Mouse (Mus musculus) midbrain, embryonic 13.5 days (tissue): Measurements from ENCODE around the gene Commd1. TPM values are rescaled to one million over a fixed set of nuclear protein-coding genes. Genes with fewer than 3 reads are reported as not detected.

Experiments used
- ATAC-seq: fragments of 200-750 bp; cut with Nextera tagmentation; 2 replicates; pipeline ENCODE4 v1.8.0; 2017; ENCODE audit warnings: mild to moderate bottlenecking, moderate TSS enrichment, moderate library complexity
- H3K27ac ChIP-seq: fragments of 300-500 bp; sonication (generic); 2 replicates; pipeline ENCODE4 v1.5.1; 2015; ENCODE audit warnings: inconsistent platforms, mild to moderate bottlenecking, moderate library complexity
- H3K27me3 ChIP-seq: fragments of 300-500 bp; sonication (generic); 2 replicates; pipeline ENCODE4 v1.6.1; 2015; ENCODE audit warnings: mild to moderate bottlenecking, inconsistent platforms
- H3K36me3 ChIP-seq: fragments of 300-500 bp; sonication (generic); 2 replicates; pipeline ENCODE4 v1.6.1; 2015; ENCODE audit warnings: mild to moderate bottlenecking, inconsistent platforms
- H3K4me1 ChIP-seq: fragments of 300-500 bp; sonication (generic); replicated peaks from 2 replicates; pipeline ENCODE4 v1.6.1; 2015; ENCODE audit warnings: inconsistent platforms
- H3K4me2 ChIP-seq: fragments of 300-500 bp; sonication (generic); replicated peaks from 2 replicates; pipeline ENCODE4 v1.6.1; 2015; ENCODE audit warnings: moderate library complexity, mild to moderate bottlenecking, inconsistent platforms
- H3K4me3 ChIP-seq: fragments of 300-500 bp; sonication (generic); replicated peaks from 2 replicates; pipeline ENCODE4 v1.5.1; 2015; ENCODE audit warnings: mild to moderate bottlenecking, inconsistent platforms
- H3K9ac ChIP-seq: fragments of 300-500 bp; sonication (generic); replicated peaks from 2 replicates; pipeline ENCODE4 v1.6.1; 2015; ENCODE audit warnings: mild to moderate bottlenecking, inconsistent platforms
- H3K9me3 ChIP-seq: fragments of 300-500 bp; sonication (generic); 2 replicates; pipeline ENCODE4 v1.6.1; 2016; ENCODE audit warnings: mild to moderate bottlenecking, inconsistent platforms
- WGBS: fragments of 180-500 bp; shearing (Covaris S2); methylation state at CpG from one replicate; pipeline ENCODE4 v1.1.7; 2015; 5-methylcytosine and 5-hydroxymethylcytosine counted together
- polyA plus RNA-seq: library from polyadenylated mRNA; unstranded; fragments of >200 nt; fragmentation: Nextera tagmentation; extraction: Ambion mirVana; gene quantifications from 2 replicates; pipeline ENCODE4 v1.2.1, GENCODE M21; 2015

Gene Commd1
- polyA plus RNA-seq: 307 and 311 TPM in 2 replicates

- Histone ChIP-seq H3K36me3 (peaks cover 13% of the 10 kb centered on the region), H3K4me3 (peak within 1 kb of the TSS; percentile 61), H3K4me2 (peak within 1 kb of the TSS; percentile 78), H3K9me3 (no peaks in the 10 kb centered on the region), H3K9ac (peak within 1 kb of the TSS; percentile 78), H3K27me3 (0 out of 2 replicates have a peak, but pooled peaks cover 2% of the 10 kb centered on the region), H3K4me1 (peaks cover 39% of the 10 kb centered on the region), H3K27ac (peak within 1 kb of the TSS; percentile 94)
- ATAC-seq: peak; percentile 96
- WGBS: 2% methylated on average over 42 of the region's 42 CpGs
Measured at GRCm38 (mm10) chr11:22981984-22982757, at the start of gene Commd1, which contains the start of gene Gm28048. Commd1 (minus strand) TSS chr11:22982382. Gm28048 (minus strand) TSS chr11:22982090.

- H3K9ac ChIP-seq: no peak overlapping the region
- no peaks in the 10 kb centered on the region for H3K9me3 ChIP-seq
- H3K4me3 ChIP-seq: no peak overlapping the region
- H3K27me3 ChIP-seq: no peaks in the 10 kb centered on the region
- H3K27ac ChIP-seq: no peak overlapping the region
- ATAC-seq: no peak
- 86% methylated on average over 6 of the region's 6 CpGs for WGBS
- H3K36me3 ChIP-seq: no peaks in the 10 kb centered on the region
- no peaks in the 10 kb centered on the region for H3K4me1 ChIP-seq
- H3K4me2 ChIP-seq: no peak overlapping the region
Measured at GRCm38 (mm10) chr11:23029399-23029798, 47.2 kb upstream of the Commd1 start.

GRCm38 (mm10) chr11:23028957-23029356 is 46.8 kb upstream of the Commd1 start:
- Histone ChIP-seq H3K9ac (no peak overlapping the region), H3K4me1 (no peaks in the 10 kb centered on the region), H3K27me3 (no peaks in the 10 kb centered on the region), H3K27ac (no peak overlapping the region), H3K9me3 (no peaks in the 10 kb centered on the region), H3K4me3 (no peak overlapping the region), H3K4me2 (no peak overlapping the region), H3K36me3 (no peaks in the 10 kb centered on the region)
- 73% methylated on average over 3 of the region's 3 CpGs for WGBS
- no peak for ATAC-seq

- 54% methylated on average over 3 of the region's 3 CpGs for WGBS
- H3K27ac ChIP-seq: no peak overlapping the region
- ATAC-seq: no peak
- H3K9ac ChIP-seq: no peak overlapping the region
- no peaks in the 10 kb centered on the region for H3K36me3 ChIP-seq
- no peaks in the 10 kb centered on the region for H3K4me1 ChIP-seq
- H3K4me2 ChIP-seq: no peak overlapping the region
- H3K9me3 ChIP-seq: no peaks in the 10 kb centered on the region
- no peak overlapping the region for H3K4me3 ChIP-seq
- H3K27me3 ChIP-seq: no peaks in the 10 kb centered on the region
Measured at GRCm38 (mm10) chr11:23024169-23024568, 42.0 kb upstream of the Commd1 start.

GRCm38 (mm10) chr11:23023155-23023554 is 41.0 kb upstream of the Commd1 start:
- Histone ChIP-seq H3K4me2 (no peak overlapping the region), H3K9me3 (0 out of 2 replicates have a peak, but pooled peaks cover 3% of the 10 kb centered on the region), H3K9ac (no peak overlapping the region), H3K27me3 (no peaks in the 10 kb centered on the region), H3K27ac (no peak overlapping the region), H3K4me1 (no peaks in the 10 kb centered on the region), H3K4me3 (no peak overlapping the region), H3K36me3 (no peaks in the 10 kb centered on the region)
- WGBS: 90% methylated on average over 2 of the region's 2 CpGs
- no peak for ATAC-seq

GRCm38 (mm10) chr11:23020841-23021240 is 38.7 kb upstream of the Commd1 start:
- no peak overlapping the region for H3K9ac ChIP-seq
- 93% methylated on average over 14 of the region's 14 CpGs for WGBS
- H3K27me3 ChIP-seq: no peaks in the 10 kb centered on the region
- H3K27ac ChIP-seq: no peak overlapping the region
- H3K9me3 ChIP-seq: 0 out of 2 replicates have a peak, but pooled peaks cover 3% of the 10 kb centered on the region
- no peak for ATAC-seq
- no peak overlapping the region for H3K4me3 ChIP-seq
- H3K36me3 ChIP-seq: no peaks in the 10 kb centered on the region
- no peaks in the 10 kb centered on the region for H3K4me1 ChIP-seq
- no peak overlapping the region for H3K4me2 ChIP-seq

- H3K9me3 ChIP-seq: 0 out of 2 replicates have a peak, but pooled peaks cover 3% of the 10 kb centered on the region
- WGBS: 70% methylated on average over 24 of the region's 24 CpGs
- no peak for ATAC-seq
- no peaks in the 10 kb centered on the region for H3K4me1 ChIP-seq
- no peaks in the 10 kb centered on the region for H3K27me3 ChIP-seq
- H3K36me3 ChIP-seq: no peaks in the 10 kb centered on the region
- H3K4me3 ChIP-seq: no peak overlapping the region
- H3K4me2 ChIP-seq: no peak overlapping the region
- no peak overlapping the region for H3K27ac ChIP-seq
- no peak overlapping the region for H3K9ac ChIP-seq
Measured at GRCm38 (mm10) chr11:23020116-23020770, 38.1 kb upstream of the Commd1 start.

GRCm38 (mm10) chr11:23017943-23018342 is 35.8 kb upstream of the Commd1 start:
- WGBS: 94% methylated on average over 4 of the region's 4 CpGs
- H3K9me3 ChIP-seq: 0 out of 2 replicates have a peak, but pooled peaks cover 3% of the 10 kb centered on the region
- no peak overlapping the region for H3K4me2 ChIP-seq
- no peak overlapping the region for H3K4me3 ChIP-seq
- no peak overlapping the region for H3K9ac ChIP-seq
- H3K27me3 ChIP-seq: no peaks in the 10 kb centered on the region
- no peak overlapping the region for H3K27ac ChIP-seq
- H3K36me3 ChIP-seq: no peaks in the 10 kb centered on the region
- no peak for ATAC-seq
- no peaks in the 10 kb centered on the region for H3K4me1 ChIP-seq

GRCm38 (mm10) chr11:23014996-23015395 is 32.8 kb upstream of the Commd1 start:
- Histone ChIP-seq H3K36me3 (no peaks in the 10 kb centered on the region), H3K4me2 (no peak overlapping the region), H3K9me3 (0 out of 2 replicates have a peak, but pooled peaks cover 3% of the 10 kb centered on the region), H3K4me1 (no peaks in the 10 kb centered on the region), H3K4me3 (no peak overlapping the region), H3K27me3 (no peaks in the 10 kb centered on the region), H3K9ac (no peak overlapping the region), H3K27ac (no peak overlapping the region)
- 69% methylated on average over 6 of the region's 6 CpGs for WGBS
- ATAC-seq: no peak

GRCm38 (mm10) chr11:23013580-23014294 is 31.6 kb upstream of the Commd1 start:
- H3K4me2 ChIP-seq: no peak overlapping the region
- 0 out of 2 replicates have a peak, but pooled peaks cover 3% of the 10 kb centered on the region for H3K9me3 ChIP-seq
- no peak for ATAC-seq
- H3K9ac ChIP-seq: no peak overlapping the region
- peaks cover 3% of the 10 kb centered on the region; the same call in 1 of the 2 replicates for H3K4me1 ChIP-seq
- no peak overlapping the region for H3K27ac ChIP-seq
- H3K27me3 ChIP-seq: no peaks in the 10 kb centered on the region
- H3K4me3 ChIP-seq: no peak overlapping the region
- WGBS: 89% methylated on average over 4 of the region's 4 CpGs
- H3K36me3 ChIP-seq: no peaks in the 10 kb centered on the region

GRCm38 (mm10) chr11:23013096-23013495 is 30.9 kb upstream of the Commd1 start:
- no peak overlapping the region for H3K4me3 ChIP-seq
- 76% methylated on average over 1 of the region's 1 CpGs for WGBS
- no peak overlapping the region for H3K4me2 ChIP-seq
- no peak for ATAC-seq
- H3K27me3 ChIP-seq: no peaks in the 10 kb centered on the region
- peaks cover 3% of the 10 kb centered on the region; the same call in 1 of the 2 replicates for H3K4me1 ChIP-seq
- H3K9me3 ChIP-seq: no peaks in the 10 kb centered on the region
- no peak overlapping the region for H3K27ac ChIP-seq
- H3K36me3 ChIP-seq: no peaks in the 10 kb centered on the region
- H3K9ac ChIP-seq: no peak overlapping the region

- Histone ChIP-seq H3K27ac (no peak overlapping the region), H3K27me3 (no peaks in the 10 kb centered on the region), H3K4me1 (peaks cover 7% of the 10 kb centered on the region), H3K4me3 (peak overlapping the region; percentile 56), H3K36me3 (peaks cover 15% of the 10 kb centered on the region), H3K9ac (peak overlapping the region; percentile 75), H3K9me3 (no peaks in the 10 kb centered on the region), H3K4me2 (peak overlapping the region; percentile 72)
- WGBS: 41% methylated on average over 4 of the region's 4 CpGs
- no peak for ATAC-seq
Measured at GRCm38 (mm10) chr11:23008824-23009200, 26.6 kb upstream of the Commd1 start.
